Mouse (Mus musculus) left cerebral cortex, postnatal 36 days (tissue): Measurements from ENCODE around the gene Eml1. TPM values are rescaled to one million over a fixed set of nuclear protein-coding genes. Genes with fewer than 3 reads are reported as not detected.

Source experiments
- DNase-seq, 2 experiments: peaks; one replicate each; pipeline ENCODE4 v3.0.0; 2021 to 2022; ENCODE audit warnings: low spot score in 2 of 2, mixed read lengths in 1 of 2
- intact Hi-C: fragments of 180-260 bp; cut with DNase I; formaldehyde crosslinking; loops from one replicate; pipeline ENCODE4 v1.15.1; 2025
- total RNA-seq, 2 experiments: library from RNA; stranded (reverse); gene quantifications; 2 replicates each; pipeline ENCODE4 v1.2.3; 2021

The Eml1 gene
- total RNA-seq, 2 experiments from 2014 or later, result 59.3 to 64.2 TPM

- DNase-seq, result no peak
Measured at GRCm38 (mm10) chr12:108368921-108369320, 1.8 kb upstream of the Eml1 start.

GRCm38 (mm10) chr12:108371429-108371765, 640 bp downstream of the Eml1 start:
- intact Hi-C loops, result no loop called here
- no peak for DNase-seq

More at GRCm38 (mm10) chr12:108368921-108369320, 1.8 kb upstream of the Eml1 start:
- intact Hi-C loops, result no loop called here

GRCm38 (mm10) chr12:108372241-108372640, 1.5 kb downstream of the Eml1 start:
- no peak for DNase-seq
- intact Hi-C loops, result no loop called here

GRCm38 (mm10) chr12:108373611-108374010, 2.9 kb downstream of the Eml1 start:
- intact Hi-C loops, result no loop called here
- no peak for DNase-seq

GRCm38 (mm10) chr12:108374689-108375088, 3.9 kb downstream of the Eml1 start:
- intact Hi-C loops, result no loop called here
- no peak for DNase-seq

GRCm38 (mm10) chr12:108378379-108379133, 7.8 kb downstream of the Eml1 start:
- intact Hi-C loops, result no loop called here
- DNase-seq, result no peak

- intact Hi-C loops, result no loop called here
- no peak for DNase-seq
Measured at GRCm38 (mm10) chr12:108386476-108387232, 15.9 kb downstream of the Eml1 start.

- intact Hi-C loops, result no loop called here
Measured at GRCm38 (mm10) chr12:108389718-108390117, 19.0 kb downstream of the Eml1 start.

GRCm38 (mm10) chr12:108392254-108393044, 21.7 kb downstream of the Eml1 start:
- intact Hi-C loops, result no loop called here
- DNase-seq, result no peak

More at GRCm38 (mm10) chr12:108389718-108390117, 19.0 kb downstream of the Eml1 start:
- DNase-seq, result no peak

- DNase-seq, result no peak
- intact Hi-C loops, result no loop called here
Measured at GRCm38 (mm10) chr12:108393082-108393481, 22.3 kb downstream of the Eml1 start.

GRCm38 (mm10) chr12:108393637-108394036, 22.9 kb downstream of the Eml1 start:
- intact Hi-C loops, result no loop called here
- DNase-seq, result no peak

GRCm38 (mm10) chr12:108394534-108395284, 24.0 kb downstream of the Eml1 start:
- intact Hi-C loops, result no loop called here
- no peak for DNase-seq

GRCm38 (mm10) chr12:108395285-108395660, 24.5 kb downstream of the Eml1 start:
- intact Hi-C loops, result no loop called here
- DNase-seq, result no peak

- intact Hi-C loops, result no loop called here
- peak; percentile 57 to 68 for DNase-seq
Measured at GRCm38 (mm10) chr12:108396081-108396947, 25.6 kb downstream of the Eml1 start.

- intact Hi-C loops, result no loop called here
- DNase-seq, result no peak
Measured at GRCm38 (mm10) chr12:108398681-108399080, 27.9 kb downstream of the Eml1 start.

GRCm38 (mm10) chr12:108399191-108399590, 28.4 kb downstream of the Eml1 start:
- no peak for DNase-seq
- intact Hi-C loops, result no loop called here

- no peak for DNase-seq
- intact Hi-C loops, result no loop called here
Measured at GRCm38 (mm10) chr12:108400951-108401350, 30.2 kb downstream of the Eml1 start.

- intact Hi-C loops, result no loop called here
- peak in 1 of 2 experiments; percentile 36 for DNase-seq
Measured at GRCm38 (mm10) chr12:108403957-108404356, 33.2 kb downstream of the Eml1 start.

GRCm38 (mm10) chr12:108409100-108409499, 38.3 kb downstream of the Eml1 start:
- intact Hi-C loops, result no loop called here
- no peak for DNase-seq
